Mouse (Mus musculus) limb, embryonic 14.5 days (tissue): ENCODE measurements around the gene Gm37240. TPM values are rescaled to one million over a fixed set of nuclear protein-coding genes. Genes with fewer than 3 reads are reported as not detected.

Experiments
- ATAC-seq: fragments of 200-750 bp; cut with Nextera tagmentation; 2 replicates; pipeline ENCODE4 v1.8.0; 2017; ENCODE audit warnings: low read depth, moderate number of reproducible peaks, moderate TSS enrichment; ENCODE audit not compliant: low FRiP score
- DNase-seq: peaks from one replicate; pipeline ENCODE4 v3.0.0-alpha.2; 2015; ENCODE audit warnings: low spot score
- H3K27ac ChIP-seq: fragments of 300-500 bp; sonication (generic); replicated peaks from 2 replicates; pipeline ENCODE4 v1.5.1; 2014; ENCODE audit warnings: low read depth, mild to moderate bottlenecking, low read length, moderate library complexity, mixed read lengths
- H3K27me3 ChIP-seq: fragments of 300-500 bp; sonication (generic); 2 replicates; pipeline ENCODE4 v1.6.1; 2014; ENCODE audit warnings: low read length, mixed read lengths; ENCODE audit not compliant: control insufficient read depth, insufficient read depth
- H3K36me3 ChIP-seq: fragments of 300-500 bp; sonication (generic); 2 replicates; pipeline ENCODE4 v1.6.1; 2014; ENCODE audit warnings: mild to moderate bottlenecking, low read length, moderate library complexity, mixed read lengths; ENCODE audit not compliant: control insufficient read depth, insufficient read depth
- H3K4me1 ChIP-seq: fragments of 300-500 bp; sonication (generic); 2 replicates; pipeline ENCODE4 v1.6.1; 2014; ENCODE audit warnings: antibody characterized with exemption, low read length, mixed read lengths; ENCODE audit not compliant: control insufficient read depth, insufficient read depth
- H3K4me2 ChIP-seq: fragments of 300-500 bp; sonication (generic); replicated peaks from 2 replicates; pipeline ENCODE4 v1.6.1; 2014; ENCODE audit warnings: low read depth, mild to moderate bottlenecking, low read length, moderate library complexity; ENCODE audit not compliant: severe bottlenecking
- H3K4me3 ChIP-seq: fragments of 300-500 bp; sonication (generic); replicated peaks from 2 replicates; pipeline ENCODE4 v1.5.1; 2014; ENCODE audit warnings: low read length
- H3K9ac ChIP-seq: fragments of 300-500 bp; sonication (generic); 2 replicates; pipeline ENCODE4 v1.6.1; 2014; ENCODE audit warnings: mild to moderate bottlenecking, low read depth, low read length, moderate library complexity; ENCODE audit not compliant: severe bottlenecking
- H3K9me3 ChIP-seq: fragments of 300-500 bp; sonication (generic); 2 replicates; pipeline ENCODE4 v1.6.1; 2016; ENCODE audit warnings: low read length; ENCODE audit not compliant: control insufficient read depth
- POLR2A ChIP-seq: fragments of 200-500 bp; IDR thresholded peaks from 2 replicates; pipeline ENCODE4 v1.8.0; 2012; ENCODE audit warnings: inconsistent platforms, mild to moderate bottlenecking, moderate library complexity, borderline replicate concordance; ENCODE audit not compliant: insufficient read depth, insufficient read length; ENCODE audit errors: extremely low read depth
- WGBS: fragments of 180-500 bp; shearing (Covaris S2); extraction: QIAGEN DNeasy Blood & Tissue Kit; methylation state at CpG from one replicate; pipeline ENCODE4 v1.1.7; 2014; 5-methylcytosine and 5-hydroxymethylcytosine counted together
- polyA plus RNA-seq, 2 experiments: library from polyadenylated mRNA; depleted of rRNA in 1 of 2; stranded (reverse) in 1 of 2; unstranded in 1 of 2; fragments of >200 nt; fragmentation: Nextera tagmentation in 1 of 2; extraction: Ambion mirVana in 1 of 2; gene quantifications; 2 replicates each; pipeline versions ENCODE4 v1.2.1 to v1.2.3; 2012 to 2014

Gene Gm37240
- polyA plus RNA-seq, 2 experiments: 2.0 to 13.4 TPM

DNA sequence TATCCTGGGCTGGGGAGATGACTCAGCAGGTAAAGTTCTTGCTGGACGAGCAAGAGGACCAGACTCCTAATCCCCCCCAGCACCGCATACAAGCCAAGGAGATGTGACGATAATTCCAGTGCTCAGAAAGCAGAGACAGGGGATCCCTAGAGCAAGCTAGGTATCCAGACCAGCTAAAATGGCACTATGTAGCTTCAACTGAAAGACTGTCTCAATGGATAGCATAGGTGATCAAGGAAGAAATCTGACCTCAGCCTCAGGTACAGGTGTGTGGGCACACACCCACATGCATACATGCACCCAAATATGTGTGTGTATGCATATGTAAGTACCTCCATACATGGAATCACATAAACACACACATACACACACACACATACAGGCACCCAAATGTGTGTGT, 161.3 kb downstream of the Gm37240 start:
- WGBS: 72% methylated on average over 3 of the region's 3 CpGs
- no peak for TF ChIP-seq POLR2A
- Histone ChIP-seq H3K9ac (no peak overlapping the region), H3K4me1 (no peaks in the 10 kb centered on the region), H3K9me3 (no peaks in the 10 kb centered on the region), H3K27me3 (no peaks in the 10 kb centered on the region), H3K36me3 (no peaks in the 10 kb centered on the region), H3K4me3 (no peak overlapping the region), H3K4me2 (no peak overlapping the region), H3K27ac (no peak overlapping the region)
- DNase-seq (no peak), ATAC-seq (no peak)

DNA sequence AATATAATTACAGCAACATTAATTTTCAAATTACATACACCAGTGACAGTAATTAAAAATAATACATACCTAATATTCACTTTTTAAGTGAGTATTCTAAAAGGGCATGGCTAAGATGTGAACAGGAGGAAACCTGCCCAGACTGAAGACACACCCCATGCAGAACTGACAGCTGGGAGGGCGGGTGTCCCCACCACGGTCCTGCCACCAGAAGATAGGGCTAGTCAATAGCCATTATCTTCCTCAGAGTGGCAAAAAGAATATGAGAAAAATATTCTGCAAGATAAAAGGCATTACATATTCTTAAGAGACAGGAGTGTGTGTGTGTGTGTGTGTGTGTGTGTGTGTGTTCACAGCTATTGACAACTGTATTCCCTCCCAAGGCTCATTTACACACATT, 162.2 kb downstream of the Gm37240 start:
- Histone ChIP-seq H3K9me3 (no peaks in the 10 kb centered on the region), H3K27me3 (no peaks in the 10 kb centered on the region), H3K4me2 (no peak overlapping the region), H3K4me3 (no peak overlapping the region), H3K4me1 (no peaks in the 10 kb centered on the region), H3K27ac (no peak overlapping the region), H3K36me3 (no peaks in the 10 kb centered on the region), H3K9ac (no peak overlapping the region)
- WGBS: 75% methylated on average over 2 of the region's 2 CpGs
- no peak for TF ChIP-seq POLR2A
- DNase-seq: no peak
- no peak for ATAC-seq

DNA sequence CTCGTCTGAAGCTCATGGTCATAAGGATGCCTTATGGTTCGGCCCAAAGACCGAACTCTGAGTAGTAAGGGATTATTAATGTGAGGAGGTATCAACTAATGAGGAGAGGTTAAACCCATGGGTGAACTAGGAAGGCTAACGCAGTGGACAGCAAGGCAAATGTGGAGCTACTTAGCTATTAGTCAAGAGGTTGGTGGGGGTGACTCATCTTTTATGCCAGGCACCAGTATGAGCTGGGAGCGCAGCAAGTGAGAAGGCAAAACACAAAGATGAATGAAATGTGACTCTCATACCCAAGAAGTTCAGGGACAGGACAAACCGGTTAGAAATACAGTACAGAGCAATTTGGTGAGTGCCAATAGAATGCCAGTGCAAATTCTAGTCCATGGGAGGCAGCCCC, 164.7 kb downstream of the Gm37240 start:
- no peak for TF ChIP-seq POLR2A
- DNase-seq (no peak), ATAC-seq (no peak)
- WGBS: 82% methylated on average over 6 of the region's 6 CpGs
- Histone ChIP-seq H3K36me3 (no peaks in the 10 kb centered on the region), H3K27me3 (no peaks in the 10 kb centered on the region), H3K4me2 (no peak overlapping the region), H3K9ac (no peak overlapping the region), H3K9me3 (no peaks in the 10 kb centered on the region), H3K4me1 (no peaks in the 10 kb centered on the region), H3K27ac (no peak overlapping the region), H3K4me3 (no peak overlapping the region)

DNA sequence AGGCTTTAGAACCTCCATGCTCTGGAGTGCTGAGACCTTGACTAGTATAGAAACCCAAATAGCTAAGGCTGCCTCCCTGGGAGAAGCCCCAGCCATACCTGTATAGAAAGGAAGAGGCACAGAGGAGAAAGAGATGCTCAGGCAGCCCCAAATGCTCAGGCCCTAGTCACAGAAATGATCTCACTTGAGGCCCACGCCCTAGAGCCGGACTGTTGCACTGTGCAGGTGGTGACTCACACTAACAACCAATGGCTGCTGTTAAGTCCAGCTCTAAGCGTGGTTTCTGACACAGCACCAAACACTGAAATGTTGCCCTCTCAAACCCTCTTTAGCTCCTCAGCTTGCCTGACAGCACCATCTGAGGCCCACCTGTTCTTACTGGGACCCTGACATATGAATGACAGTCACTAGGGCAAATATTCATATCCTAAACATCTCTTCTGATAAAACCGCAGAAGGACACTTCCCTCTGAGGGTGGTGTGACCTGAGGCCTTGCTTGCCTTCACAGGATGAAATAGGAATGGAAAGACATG, 171.5 kb downstream of the Gm37240 start:
- TF ChIP-seq POLR2A: no peak
- H3K9me3 ChIP-seq: no peaks in the 10 kb centered on the region
- no peak overlapping the region for H3K4me3 ChIP-seq
- WGBS: 73% methylated on average over 4 of the region's 4 CpGs
- H3K4me1 ChIP-seq: no peaks in the 10 kb centered on the region
- H3K4me2 ChIP-seq: no peak overlapping the region
- H3K27me3 ChIP-seq: no peaks in the 10 kb centered on the region
- DNase-seq (no peak), ATAC-seq (no peak)
- no peak overlapping the region for H3K9ac ChIP-seq
- H3K36me3 ChIP-seq: no peaks in the 10 kb centered on the region
- H3K27ac ChIP-seq: no peak overlapping the region

DNA sequence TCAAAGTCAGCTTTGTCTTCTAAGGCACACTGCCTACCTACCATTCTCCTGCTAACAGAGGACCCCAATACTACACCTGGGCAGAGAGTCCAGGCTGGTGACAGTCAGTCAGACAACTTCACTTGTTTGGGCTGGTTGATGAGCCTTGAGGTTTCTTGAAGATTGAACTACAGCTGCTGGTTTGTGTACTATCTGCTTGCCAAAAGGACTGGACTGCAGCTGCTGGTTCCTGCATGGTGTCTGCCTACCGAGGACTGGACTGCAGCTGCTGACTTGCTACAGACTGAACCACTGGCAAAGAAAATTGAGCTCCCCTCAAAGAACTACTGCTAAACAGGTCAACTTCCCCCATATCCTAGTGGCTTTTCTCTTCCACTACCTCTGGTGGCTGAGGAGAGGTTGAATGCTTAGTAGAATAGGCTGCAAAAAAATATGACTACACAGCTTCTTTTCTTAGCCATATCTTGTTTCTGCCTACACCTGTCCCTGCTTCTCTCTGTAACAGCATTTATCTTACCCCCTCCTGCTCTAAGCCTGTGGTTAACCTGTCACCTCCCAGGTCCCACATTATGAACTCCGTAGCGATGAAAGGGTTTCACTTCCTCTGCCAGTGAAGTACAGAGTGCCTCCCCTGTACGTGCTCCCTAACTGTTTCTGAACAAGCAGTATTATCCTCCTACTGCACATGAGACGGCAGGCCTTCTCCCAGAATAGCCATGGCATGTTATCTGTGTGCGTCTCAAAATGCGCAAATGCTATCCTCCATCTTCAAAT, 173.2 kb downstream of the Gm37240 start:
- Histone ChIP-seq H3K9me3 (no peaks in the 10 kb centered on the region), H3K36me3 (no peaks in the 10 kb centered on the region), H3K9ac (no peak overlapping the region), H3K4me2 (no peak overlapping the region), H3K27me3 (no peaks in the 10 kb centered on the region), H3K4me3 (no peak overlapping the region), H3K27ac (no peak overlapping the region), H3K4me1 (no peaks in the 10 kb centered on the region)
- TF ChIP-seq POLR2A: no peak
- no peak for DNase-seq
- WGBS: 79% methylated on average over 7 of the region's 7 CpGs
- no peak for ATAC-seq
